14 mouse cellular contexts compared by ENCODE assay signal in genomic region chr3:95978265-95978664, GRCm38 (mm10). TPM values are rescaled to one million over a fixed set of nuclear protein-coding genes. Genes with fewer than 3 reads are reported as not detected.
DNase-seq lines count a peak whose midpoint lies in the region; ATAC-seq and TF ChIP-seq lines count a peak whose summit lies in the region.
"Had no signal": no experiment of that assay in that cellular context is flagged by ENCODE, and none has a peak within 500 bp of the region (broad histone marks: within the 10 kb centered on the region; RNA-seq: fewer than 3 reads in every experiment).

No protein-coding gene starts in this region.

- TF ChIP-seq CTCF in lung, adult 2 months (IDR thresholded peaks at IDR 0.05; ENCODE audit: insufficient read depth, low read length): peak; percentile 34; the same call in 1 of the 2 replicates
- no peak for TF ChIP-seq CTCF in bone marrow macrophage, adult 2 months (IDR thresholded peaks at IDR 0.05; ENCODE audit: low read depth, low read length)

- no peaks in the 10 kb centered on the region for H3K9me3 ChIP-seq in heart, embryonic 12.5 days (replicated peaks)
- H3K9me3 ChIP-seq in heart, embryonic 10.5 days: no peaks in the 10 kb centered on the region
- H3K9me3 ChIP-seq: hindbrain, embryonic 10.5 days; kidney, embryonic 15.5 days had no signal

- H3K4me2 ChIP-seq in heart, embryonic 12.5 days: no peak overlapping the region
- H3K4me2 ChIP-seq: kidney, embryonic 15.5 days had no signal

- WGBS in heart, embryonic 12.5 days: 84% methylated on average over 9 of the region's 9 CpGs
- WGBS in heart, embryonic 10.5 days: 84% methylated on average over 9 of the region's 9 CpGs
- WGBS in lung, adult 2 months: 39% methylated on average over 9 of the region's 9 CpGs

- no peak for DNase-seq in heart, embryonic 10.5 days (ENCODE audit: low spot score)
- DNase-seq in lung, adult 2 months: no peak
- no peak for DNase-seq in lung, postnatal 14 days
- no peak for DNase-seq in cerebellum, postnatal 25 days
- DNase-seq in yolk sac, embryonic 10.5 days (ENCODE audit: low spot score): no peak
- DNase-seq: adrenal gland, postnatal 25 days; cerebellum, adult 8-10 months; gastrocnemius, postnatal 25 days; layer of hippocampus, postnatal 36 days had no signal

- H3K27me3 ChIP-seq in heart, embryonic 12.5 days (replicated peaks): 0 out of 2 replicates have a peak, but pooled peaks cover 6% of the 10 kb centered on the region
- 0 out of 2 replicates have a peak, but pooled peaks cover 3% of the 10 kb centered on the region for H3K27me3 ChIP-seq in heart, embryonic 10.5 days (ENCODE audit: insufficient read depth, poor library complexity, severe bottlenecking)

- no peak for TF ChIP-seq POLR2A in lung, adult 2 months (IDR thresholded peaks at IDR 0.05; ENCODE audit: borderline replicate concordance, extremely low read depth, low read depth, low read length)
- no peak for TF ChIP-seq POLR2A in bone marrow macrophage, adult 2 months (IDR thresholded peaks at IDR 0.05; ENCODE audit: borderline replicate concordance, low read depth, low read length)

- H3K4me3 ChIP-seq in heart, embryonic 12.5 days: no peak overlapping the region
- no peak overlapping the region for H3K4me3 ChIP-seq in heart, embryonic 10.5 days
- no peak overlapping the region for H3K4me3 ChIP-seq in lung, adult 2 months (replicated peaks; ENCODE audit: extremely low read depth, low read depth, low read length)
- H3K4me3 ChIP-seq in bone marrow macrophage, adult 2 months (ENCODE audit: insufficient read depth, low read length): no peak overlapping the region
- H3K4me3 ChIP-seq: hindbrain, embryonic 10.5 days; kidney, embryonic 15.5 days had no signal

- ATAC-seq in heart, embryonic 12.5 days (ENCODE audit: insufficient number of reproducible peaks, low FRiP score): no peak
- peak; percentile 33 to 56 for ATAC-seq in hematopoietic stem cell, adult 5-6 weeks (replicated peaks in 1 of 2; ENCODE audit: insufficient read depth in 1 of 2, low FRiP score in 2 of 2, low TSS enrichment in 1 of 2, low read depth in 1 of 2, poor library complexity in 2 of 2, severe bottlenecking in 2 of 2)

- H3K9ac ChIP-seq in heart, embryonic 12.5 days: peak overlapping the region; percentile 11; the same call in 1 of the 2 replicates
- H3K9ac ChIP-seq: kidney, embryonic 15.5 days had no signal

- H3K27ac ChIP-seq in heart, embryonic 12.5 days (ENCODE audit: poor library complexity, severe bottlenecking): no peak overlapping the region
- H3K27ac ChIP-seq in heart, embryonic 10.5 days: no peak overlapping the region
- H3K27ac ChIP-seq in bone marrow macrophage, adult 2 months (ENCODE audit: insufficient read depth, low read depth, low read length): peak overlapping the region; percentile 49
- H3K27ac ChIP-seq: hindbrain, embryonic 10.5 days had no signal

- H3K36me3 ChIP-seq in heart, embryonic 12.5 days: no peaks in the 10 kb centered on the region
- H3K36me3 ChIP-seq in heart, embryonic 10.5 days: no peaks in the 10 kb centered on the region
- H3K36me3 ChIP-seq: hindbrain, embryonic 10.5 days; kidney, embryonic 15.5 days had no signal

- H3K4me1 ChIP-seq in heart, embryonic 12.5 days (replicated peaks): peaks cover 5% of the 10 kb centered on the region
- peaks cover 7% of the 10 kb centered on the region for H3K4me1 ChIP-seq in heart, embryonic 10.5 days
- no peaks in the 10 kb centered on the region for H3K4me1 ChIP-seq in lung, adult 2 months (ENCODE audit: control insufficient read depth, insufficient read depth, low read length)
- H3K4me1 ChIP-seq in bone marrow macrophage, adult 2 months (ENCODE audit: control insufficient read depth, insufficient read depth, low read length): peaks cover 30% of the 10 kb centered on the region

RNA-seq across cellular contexts. Expression of gene Plekho1, which starts 17.5 kb away (rescaled TPM):
- 76.1 and 80.8 TPM in 2 replicates for polyA plus RNA-seq in heart, embryonic 12.5 days (2016; fragmentation: Nextera tagmentation; extraction: Ambion mirVana)
- 75.1 and 88.2 TPM in 2 replicates for polyA plus RNA-seq in heart, embryonic 10.5 days (2016; fragmentation: Nextera tagmentation; extraction: Ambion mirVana)
- 55.7 and 82.7 TPM in 2 replicates for polyA plus RNA-seq in lung, adult 2 months (2012; rRNA removed)
- polyA plus RNA-seq in bone marrow macrophage, adult 2 months (2012; ENCODE audit: insufficient read depth, insufficient read length, missing spikeins): 298 and 305 TPM in 2 replicates
- 37.5 and 41.6 TPM in 2 replicates for total RNA-seq in hematopoietic stem cell, adult 5-6 weeks (2017)

RNA-seq across cellular contexts. Expression of gene Anp32e, which starts 49.2 kb away (rescaled TPM):
- 222 and 229 TPM in 2 replicates for polyA plus RNA-seq in heart, embryonic 12.5 days (2016; fragmentation: Nextera tagmentation; extraction: Ambion mirVana)
- 209 and 212 TPM in 2 replicates for polyA plus RNA-seq in heart, embryonic 10.5 days (2016; fragmentation: Nextera tagmentation; extraction: Ambion mirVana)
- 11.4 and 17.4 TPM in 2 replicates for polyA plus RNA-seq in lung, adult 2 months (2012; rRNA removed)
- polyA plus RNA-seq in bone marrow macrophage, adult 2 months (2012; ENCODE audit: insufficient read depth, insufficient read length, missing spikeins): 134 and 150 TPM in 2 replicates
- 228 and 484 TPM in 2 replicates for total RNA-seq in hematopoietic stem cell, adult 5-6 weeks (2017)
